Mouse (Mus musculus) frontal cortex, postnatal 25 days (tissue): ENCODE results near the gene Boc.

Source experiments
- DNase-seq, 2 experiments: peaks; one replicate each; pipeline ENCODE4 v3.0.0; 2022; ENCODE audit warnings: low spot score in 2 of 2

Gene Boc

GRCm38 (mm10) chr16:44552726-44553125 is 6.0 kb downstream of the Boc start:
- DNase-seq, result no peak

- no peak for DNase-seq
These were observed 6.7 kb downstream of the Boc start for GRCm38 (mm10) chr16:44552036-44552435.

DNA sequence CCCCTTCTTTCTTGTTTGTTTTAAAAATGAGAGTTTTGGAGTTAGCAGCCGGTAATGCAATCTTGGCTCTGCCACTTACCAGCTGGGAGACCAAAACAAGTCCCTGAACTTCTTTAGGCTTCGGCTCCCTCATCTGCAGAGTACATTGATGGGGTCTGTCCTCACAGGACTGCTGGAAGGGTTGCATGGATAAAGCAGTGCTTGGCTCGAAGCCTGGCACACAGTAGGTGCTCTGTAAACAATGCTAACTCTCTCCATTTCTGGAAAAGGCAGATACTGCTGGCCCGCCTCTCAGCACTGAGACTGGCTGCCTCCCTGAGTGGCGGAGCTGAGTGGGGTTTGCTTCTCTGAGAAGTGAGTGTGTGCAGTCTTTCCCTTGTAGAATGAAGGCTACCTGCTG is 7.2 kb downstream of the Boc start:
- DNase-seq, result no peak

DNA sequence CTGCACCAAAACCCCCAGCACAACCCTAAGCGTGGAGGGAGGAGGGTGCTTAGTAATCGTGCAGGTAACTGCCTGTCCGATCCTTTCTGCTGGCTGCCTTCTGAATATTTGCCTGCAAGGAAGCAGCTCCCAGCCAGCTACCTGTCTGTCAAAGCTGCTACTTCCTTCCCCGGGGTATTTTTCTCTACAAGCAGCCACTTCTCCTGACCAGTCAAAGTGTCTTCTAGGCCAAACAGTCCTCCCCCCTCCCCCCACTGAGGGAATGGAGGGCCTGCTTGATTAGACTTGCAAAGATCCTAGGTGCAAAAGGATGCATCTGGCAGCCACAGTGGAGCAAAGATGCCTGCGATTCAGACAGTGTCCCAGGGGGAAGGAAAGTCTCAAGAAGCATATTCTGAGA is 7.9 kb downstream of the Boc start:
- no peak for DNase-seq

DNA sequence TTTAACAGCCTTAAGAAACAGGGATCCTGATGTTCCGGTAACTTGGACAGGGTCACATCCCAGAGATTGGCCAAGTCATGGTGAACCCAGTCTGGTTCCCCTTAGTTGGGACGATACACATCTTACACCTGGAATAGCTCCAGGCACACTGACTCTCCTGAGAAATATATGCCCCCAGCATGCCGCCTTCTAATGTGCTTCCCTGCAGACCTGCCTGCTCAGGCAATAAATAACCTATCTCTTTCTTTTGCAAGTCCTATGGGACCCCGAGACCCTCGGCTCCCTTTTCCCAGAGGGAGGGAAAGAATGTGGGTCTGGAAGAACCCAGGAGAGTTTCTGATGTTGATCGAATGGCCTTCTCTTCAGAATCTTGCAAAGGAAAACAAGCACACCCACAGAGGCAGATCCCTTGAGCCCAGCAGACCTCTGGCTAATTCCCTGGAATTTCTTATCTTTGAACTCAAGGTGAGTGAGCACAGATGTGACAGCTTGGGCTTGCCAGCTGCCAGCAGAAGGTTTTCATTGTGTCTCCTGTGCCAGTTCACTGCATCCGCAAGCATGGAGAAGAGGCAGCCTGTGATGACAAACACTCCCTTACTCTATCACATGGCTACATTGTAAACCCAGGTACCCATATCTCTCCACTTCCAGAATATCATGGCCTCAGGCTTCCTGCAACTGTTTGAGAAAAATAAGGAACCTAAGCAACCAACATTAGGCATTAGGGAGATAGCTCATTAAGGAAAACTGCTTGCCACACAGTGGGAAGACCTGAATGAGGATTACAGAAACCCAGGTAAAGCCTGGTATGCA is 8.6 kb downstream of the Boc start:
- no peak for DNase-seq

DNA sequence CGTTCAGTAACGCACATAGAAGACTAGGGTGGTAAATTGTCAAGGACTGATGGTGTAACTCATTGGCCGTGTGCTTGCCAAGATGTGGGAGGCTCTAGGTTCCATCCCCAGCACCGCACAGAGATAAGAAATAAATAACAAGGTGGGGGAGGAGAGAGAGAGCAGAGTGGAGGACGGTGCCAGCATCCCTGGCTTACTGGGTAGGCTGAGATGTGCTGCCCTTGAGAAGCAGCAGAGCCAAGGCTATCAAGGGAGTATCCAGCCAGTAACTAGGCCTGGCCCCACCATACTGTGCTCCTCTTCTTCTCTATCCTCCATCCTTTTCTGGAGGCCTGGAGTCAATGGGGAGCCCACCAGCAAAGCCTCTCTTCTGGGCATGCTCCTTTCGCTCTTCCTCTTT is 9.3 kb downstream of the Boc start:
- DNase-seq, result no peak

DNA sequence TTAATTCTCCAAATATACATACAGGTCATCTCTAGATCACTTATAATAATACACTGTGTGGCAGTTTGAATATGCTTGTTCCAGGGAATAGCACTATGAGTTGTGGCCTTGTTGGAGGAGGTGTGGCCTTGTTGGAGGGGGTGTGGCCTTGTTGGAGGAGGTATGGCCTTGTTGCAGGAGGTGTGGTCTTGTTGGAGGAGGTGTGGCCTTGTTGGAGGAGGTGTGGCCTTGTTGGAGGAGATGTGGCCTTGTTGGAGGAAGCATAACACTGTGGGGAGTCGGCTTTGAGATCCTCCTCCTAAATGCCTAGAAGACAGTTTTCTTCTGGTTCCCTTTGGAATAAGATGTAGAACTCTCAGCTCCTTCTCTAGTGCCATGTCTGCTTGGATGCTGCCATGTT is 10.7 kb downstream of the Boc start:
- DNase-seq, result no peak

- DNase-seq, result no peak
These were observed 11.9 kb downstream of the Boc start for GRCm38 (mm10) chr16:44546831-44547230.

DNA sequence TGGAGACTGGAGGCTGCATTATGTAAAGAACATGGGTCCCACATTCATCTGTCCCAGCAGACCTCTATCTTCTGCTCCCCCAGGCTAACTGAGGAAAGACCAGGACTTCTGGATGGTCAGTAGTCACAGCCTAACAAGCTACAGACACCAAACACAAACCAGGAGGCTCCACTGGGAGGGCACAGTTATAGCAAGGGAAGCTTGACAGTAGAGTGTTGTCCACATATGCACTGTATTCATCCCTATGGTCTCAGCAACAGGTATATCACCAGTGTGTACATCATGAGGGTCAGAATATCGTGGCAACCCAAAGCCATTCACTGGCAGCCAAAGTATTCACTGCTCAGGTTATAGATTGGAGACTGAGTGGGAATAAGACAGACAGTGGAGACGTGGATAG is 12.8 kb downstream of the Boc start:
- no peak for DNase-seq

- DNase-seq, result no peak
These were observed 13.5 kb downstream of the Boc start for GRCm38 (mm10) chr16:44545153-44545552.

GRCm38 (mm10) chr16:44543098-44543497 is 15.6 kb downstream of the Boc start:
- no peak for DNase-seq

GRCm38 (mm10) chr16:44542029-44542690 is 16.5 kb downstream of the Boc start:
- DNase-seq, result no peak

DNA sequence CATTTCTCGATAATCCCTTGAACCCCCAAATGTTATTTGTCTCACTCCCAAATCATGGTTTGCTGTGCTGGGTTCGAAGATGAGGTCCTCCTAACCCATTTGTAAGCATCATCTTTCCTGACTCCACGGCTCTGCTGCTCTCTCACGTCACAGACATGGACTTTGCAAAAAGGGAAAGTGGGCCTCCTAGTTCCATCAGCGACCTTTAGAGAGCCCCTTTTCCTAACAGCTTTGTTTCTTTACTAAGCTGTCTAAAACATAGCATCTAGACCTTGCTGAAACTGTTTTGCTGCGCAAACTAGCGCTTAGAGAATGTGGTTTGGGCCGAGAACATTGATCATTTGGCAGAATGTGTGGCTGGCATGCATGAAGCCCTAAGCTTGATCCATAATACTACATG is 19.1 kb downstream of the Boc start:
- no peak for DNase-seq

DNA sequence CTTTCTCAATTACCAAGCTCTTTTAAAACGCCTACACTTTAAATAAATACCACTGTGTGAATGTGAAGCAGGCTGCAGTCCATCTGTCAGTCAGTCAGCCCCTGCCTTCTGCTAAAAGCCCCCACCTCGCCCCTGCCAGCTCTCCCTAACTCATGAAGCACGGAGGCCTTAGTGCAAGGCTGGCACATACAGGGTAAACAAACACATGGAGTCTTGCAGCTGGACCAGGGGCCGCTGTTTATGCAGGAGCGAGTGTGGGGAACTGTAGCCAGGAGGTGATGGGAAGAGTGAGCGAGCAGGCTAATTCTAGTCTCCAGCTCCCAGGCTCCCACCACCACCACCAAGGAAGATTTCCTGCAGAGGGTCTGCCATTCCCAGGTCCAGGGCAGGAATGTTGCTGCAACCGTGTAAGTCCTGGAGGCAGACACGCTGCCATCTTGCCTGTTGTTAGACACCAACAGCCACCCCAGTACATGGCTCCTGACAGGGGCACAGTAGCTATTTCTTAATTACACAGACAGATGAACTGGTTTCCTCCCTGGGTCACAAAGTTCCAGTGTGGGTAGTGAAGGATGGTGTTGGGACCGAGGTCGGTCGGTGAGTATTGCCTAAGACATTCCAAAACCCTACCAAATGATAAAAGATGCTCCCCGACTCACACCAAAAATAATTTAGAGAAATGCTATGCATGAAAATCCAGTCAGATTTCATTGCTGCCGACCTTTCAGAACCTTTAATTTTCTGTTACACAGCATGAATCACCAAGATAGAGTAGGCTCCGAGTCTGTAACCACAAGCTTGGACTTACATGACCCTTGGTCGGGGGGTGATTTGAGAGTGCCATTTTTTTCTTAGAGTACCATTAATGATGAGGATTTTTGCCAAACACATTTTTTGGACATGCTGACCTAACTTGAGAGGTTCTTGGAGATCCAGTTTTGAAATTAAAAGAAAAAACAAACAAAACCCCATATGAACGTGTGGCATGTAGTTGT is 20.0 kb downstream of the Boc start:
- no peak for DNase-seq

DNA sequence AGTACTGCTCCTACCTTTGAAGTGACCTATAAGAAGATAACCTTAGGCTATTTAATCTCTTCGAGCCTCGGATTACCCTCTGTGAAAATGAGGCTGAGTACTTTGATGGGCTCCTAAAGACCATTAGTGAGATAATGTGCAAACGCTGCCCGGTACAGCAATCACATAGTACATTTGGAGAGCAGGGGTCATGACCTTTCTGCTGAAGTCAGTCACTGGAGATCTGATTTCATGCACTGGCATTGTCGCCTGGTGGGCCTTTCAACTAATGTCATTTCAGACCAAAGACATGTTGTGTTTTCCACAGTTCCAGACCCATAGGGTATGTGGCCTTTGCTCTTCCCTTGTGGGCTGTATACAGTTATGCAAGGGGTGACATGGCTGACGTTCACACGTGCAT is 24.6 kb downstream of the Boc start:
- no peak for DNase-seq

DNA sequence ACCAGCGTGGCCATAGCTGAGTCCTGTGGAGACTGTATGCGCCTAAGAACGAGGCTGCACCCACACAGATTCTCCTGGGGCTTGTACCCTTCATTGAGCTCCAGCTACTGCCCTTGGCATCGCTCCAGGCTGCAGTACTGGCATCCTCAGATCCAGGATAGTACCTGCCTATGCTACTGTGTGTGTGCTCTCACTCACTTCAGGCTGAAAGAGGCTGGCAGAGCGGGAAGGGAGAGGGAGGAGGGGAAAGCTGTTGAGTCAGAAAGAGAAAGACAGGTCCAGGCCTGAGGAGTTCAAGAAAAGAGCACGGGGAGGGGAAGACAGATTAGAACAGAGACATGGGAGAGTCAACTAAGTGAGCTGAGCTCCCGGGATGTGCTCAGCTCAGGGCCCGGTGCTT is 25.2 kb downstream of the Boc start:
- DNase-seq, result no peak

DNA sequence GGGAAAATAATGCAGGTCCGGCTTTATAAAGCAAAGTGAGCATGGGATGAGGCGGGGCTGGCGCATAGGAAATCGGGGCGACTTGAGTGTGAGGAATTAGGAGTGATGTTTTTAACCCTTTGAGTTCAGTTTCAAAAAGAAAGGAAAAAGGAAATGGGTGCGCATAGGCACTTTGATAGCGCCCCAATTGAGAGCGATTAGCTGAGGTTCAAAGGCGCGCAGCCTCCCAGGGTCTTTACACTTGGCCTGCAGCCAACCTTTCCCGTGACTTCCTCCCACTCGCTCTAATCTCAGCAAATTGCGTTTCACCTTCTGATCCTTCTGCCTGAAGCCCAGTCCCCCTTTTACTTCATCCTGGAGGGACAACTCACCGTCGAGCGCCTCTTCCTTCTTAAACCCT is 25.8 kb downstream of the Boc start:
- no peak for DNase-seq

DNA sequence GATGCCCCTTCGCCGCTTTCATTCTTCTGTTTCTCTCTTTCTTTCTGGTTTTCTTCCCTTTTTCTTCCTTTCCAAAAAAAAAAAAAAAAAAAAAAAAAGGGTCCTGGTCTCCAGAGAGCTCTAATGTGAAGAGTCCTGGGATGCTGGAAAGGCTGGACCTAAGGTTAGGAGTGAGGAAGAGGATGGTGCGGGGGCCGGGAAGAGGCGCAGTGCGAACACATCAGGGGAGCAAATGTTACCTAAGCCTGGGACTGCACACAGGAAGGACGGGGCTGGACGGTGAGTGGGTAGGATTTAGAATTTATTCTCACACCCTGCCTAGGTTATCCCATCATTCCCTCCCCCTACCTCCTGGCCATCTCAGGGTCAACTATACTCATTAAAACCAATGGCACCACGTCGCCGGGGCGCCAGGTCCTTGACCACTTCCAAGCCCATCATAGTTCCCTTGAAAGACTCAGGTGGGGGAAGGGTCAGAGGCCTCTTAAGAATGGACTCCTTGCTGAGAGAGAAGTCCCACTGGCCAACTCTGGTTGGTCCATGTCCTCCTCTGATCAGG is 27.4 kb downstream of the Boc start:
- DNase-seq, result no peak

DNA sequence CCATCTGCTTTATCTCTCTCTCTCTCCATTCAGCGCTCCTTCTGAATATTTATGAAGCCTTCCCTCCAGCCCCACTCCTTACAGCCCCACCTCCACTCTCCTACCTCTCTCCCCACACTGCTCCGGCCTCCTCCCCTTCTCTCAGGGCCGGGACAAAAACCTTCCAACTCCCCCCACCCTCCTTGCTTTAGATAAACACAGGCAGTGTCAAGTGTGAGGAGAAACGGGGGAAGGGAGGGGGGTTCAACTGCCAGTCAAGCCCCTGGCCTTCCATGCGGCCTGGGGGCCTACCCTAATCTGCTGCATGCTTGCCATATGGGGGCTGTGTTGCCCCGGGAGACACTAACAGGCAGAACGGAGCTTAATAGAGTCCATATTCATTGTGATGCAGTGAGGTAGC is 27.9 kb downstream of the Boc start:
- DNase-seq, result no peak

DNA sequence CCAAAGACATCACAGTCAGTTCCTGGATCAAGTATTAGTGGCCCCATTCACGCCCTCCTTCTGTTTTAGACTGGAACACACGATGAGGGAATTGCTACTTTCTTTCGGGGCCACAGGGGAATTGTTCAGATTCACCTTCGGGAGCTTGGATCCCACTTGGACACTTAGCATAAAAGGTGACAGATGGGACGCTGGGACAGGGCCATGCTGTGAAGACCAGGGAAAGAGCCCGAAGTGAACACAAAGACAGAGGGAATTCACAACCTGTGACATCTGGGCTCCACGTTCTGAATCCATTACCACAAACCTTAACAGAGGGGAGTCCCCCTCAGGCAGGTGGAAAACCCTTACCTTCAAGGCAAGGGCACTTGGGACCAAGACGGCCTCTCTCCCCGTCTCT is 28.5 kb downstream of the Boc start:
- no peak for DNase-seq

DNA sequence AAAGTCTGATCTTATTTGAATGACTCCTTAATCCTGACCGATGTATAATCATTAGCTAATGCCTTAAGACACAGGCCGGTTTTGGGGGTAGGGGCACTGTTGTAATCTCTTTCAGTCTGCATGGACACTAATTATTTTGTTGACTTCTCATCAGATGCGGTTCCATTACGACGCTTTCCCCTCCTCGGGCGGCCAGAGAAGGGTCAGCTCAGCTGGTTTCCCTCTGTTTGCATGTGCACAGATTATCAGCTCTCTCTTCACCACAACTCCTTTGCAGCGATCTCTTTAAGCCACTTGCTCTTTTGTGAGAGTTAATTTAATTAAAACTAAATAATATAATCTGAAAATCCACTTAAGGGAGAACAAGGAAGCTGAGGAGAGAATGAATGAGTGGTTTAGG is 29.0 kb downstream of the Boc start:
- no peak for DNase-seq

GRCm38 (mm10) chr16:44528955-44529354 is 29.7 kb downstream of the Boc start:
- no peak for DNase-seq
